Mouse (Mus musculus) forebrain, embryonic 15.5 days (tissue): Measurements from ENCODE around the gene Pdcd11. TPM values are rescaled to one million over a fixed set of nuclear protein-coding genes. Genes with fewer than 3 reads are reported as not detected.

Source experiments
- ATAC-seq: fragments of 200-750 bp; cut with Nextera tagmentation; replicated peaks from 2 replicates; pipeline ENCODE4 v1.8.0; 2017; ENCODE audit warnings: mild to moderate bottlenecking, moderate TSS enrichment, moderate library complexity
- H3K27ac ChIP-seq: fragments of 300-500 bp; sonication (generic); replicated peaks from 2 replicates; pipeline ENCODE4 v1.5.1; 2015; ENCODE audit warnings: mild to moderate bottlenecking, inconsistent platforms
- H3K27me3 ChIP-seq: fragments of 300-500 bp; sonication (generic); 2 replicates; pipeline ENCODE4 v1.6.1; 2015; ENCODE audit warnings: inconsistent platforms
- H3K36me3 ChIP-seq: fragments of 300-500 bp; sonication (generic); 2 replicates; pipeline ENCODE4 v1.6.1; 2015; ENCODE audit warnings: mild to moderate bottlenecking, inconsistent platforms
- H3K4me1 ChIP-seq: fragments of 300-500 bp; sonication (generic); 2 replicates; pipeline ENCODE4 v1.6.1; 2015; ENCODE audit warnings: inconsistent platforms
- H3K4me2 ChIP-seq: fragments of 300-500 bp; sonication (generic); replicated peaks from 2 replicates; pipeline ENCODE4 v1.6.1; 2015; ENCODE audit warnings: mild to moderate bottlenecking, inconsistent platforms
- H3K4me3 ChIP-seq: fragments of 300-500 bp; sonication (generic); 2 replicates; pipeline ENCODE4 v1.5.1; 2015; ENCODE audit warnings: mild to moderate bottlenecking, inconsistent platforms
- H3K9ac ChIP-seq: fragments of 300-500 bp; sonication (generic); replicated peaks from 2 replicates; pipeline ENCODE4 v1.6.1; 2015; ENCODE audit warnings: mild to moderate bottlenecking, inconsistent platforms
- H3K9me3 ChIP-seq: fragments of 300-500 bp; sonication (generic); 2 replicates; pipeline ENCODE4 v1.6.1; 2016; ENCODE audit warnings: inconsistent platforms
- WGBS: fragments of 180-500 bp; shearing (Covaris S2); methylation state at CpG from one replicate; pipeline ENCODE4 v1.1.7; 2015; ENCODE audit warnings: mixed read lengths; 5-methylcytosine and 5-hydroxymethylcytosine counted together
- polyA plus RNA-seq: library from polyadenylated mRNA; unstranded; fragments of >200 nt; fragmentation: Nextera tagmentation; extraction: Ambion mirVana; gene quantifications from 2 replicates; pipeline ENCODE4 v1.2.1, GENCODE M21; 2015

Pdcd11 gene
- polyA plus RNA-seq, 1 experiment from 2014 or later = 7.3 TPM

- no peaks in the 10 kb centered on the region for H3K27me3 ChIP-seq
- H3K9ac ChIP-seq = peak overlapping the region; percentile 32
- no peak overlapping the region for H3K27ac ChIP-seq
- peaks cover 7% of the 10 kb centered on the region for H3K4me1 ChIP-seq
- H3K9me3 ChIP-seq = no peaks in the 10 kb centered on the region
- 23% methylated on average over 32 of the region's 32 CpGs for WGBS
- no peaks in the 10 kb centered on the region for H3K36me3 ChIP-seq
- H3K4me2 ChIP-seq = peak overlapping the region; percentile 67
- peak overlapping the region; percentile 42 for H3K4me3 ChIP-seq
- peak; percentile 43; the same call in 1 of the 2 replicates for ATAC-seq
Measured at GRCm38 (mm10) chr19:47151332-47152061, 60.9 kb downstream of the Pdcd11 start.

GRCm38 (mm10) chr19:47152062-47152369 is 61.4 kb downstream of the Pdcd11 start:
- Histone ChIP-seq H3K4me2 (peak overlapping the region; percentile 67), H3K4me3 (peak overlapping the region; percentile 42), H3K9ac (peak overlapping the region; percentile 32), H3K36me3 (no peaks in the 10 kb centered on the region), H3K4me1 (peaks cover 7% of the 10 kb centered on the region), H3K27ac (no peak overlapping the region), H3K9me3 (no peaks in the 10 kb centered on the region), H3K27me3 (no peaks in the 10 kb centered on the region)
- ATAC-seq = no peak; the same call in 1 of the 2 replicates
- WGBS = 68% methylated on average over 12 of the region's 12 CpGs

- no peak overlapping the region for H3K9ac ChIP-seq
- H3K9me3 ChIP-seq = no peaks in the 10 kb centered on the region
- H3K27ac ChIP-seq = no peak overlapping the region
- no peak for ATAC-seq
- no peaks in the 10 kb centered on the region for H3K36me3 ChIP-seq
- no peaks in the 10 kb centered on the region for H3K27me3 ChIP-seq
- no peak overlapping the region for H3K4me3 ChIP-seq
- WGBS = 89% methylated on average over 7 of the region's 7 CpGs
- H3K4me2 ChIP-seq = no peak overlapping the region
- peaks cover 7% of the 10 kb centered on the region for H3K4me1 ChIP-seq
Measured at GRCm38 (mm10) chr19:47153767-47154166, 63.2 kb downstream of the Pdcd11 start.

GRCm38 (mm10) chr19:47157664-47158063 is 67.1 kb downstream of the Pdcd11 start, which contains the start of gene Calhm3:
TSS of gene Calhm3 (minus strand) at chr19:47157764.
- Histone ChIP-seq H3K27me3 (no peaks in the 10 kb centered on the region), H3K4me3 (no peak within 1 kb of the TSS), H3K9me3 (no peaks in the 10 kb centered on the region), H3K4me1 (no peaks in the 10 kb centered on the region), H3K27ac (no peak within 1 kb of the TSS), H3K36me3 (no peaks in the 10 kb centered on the region), H3K4me2 (no peak within 1 kb of the TSS), H3K9ac (no peak within 1 kb of the TSS)
- no peak for ATAC-seq
- WGBS = 86% methylated on average over 11 of the region's 11 CpGs

- Histone ChIP-seq H3K9ac (no peak overlapping the region), H3K4me2 (no peak overlapping the region), H3K36me3 (no peaks in the 10 kb centered on the region), H3K9me3 (no peaks in the 10 kb centered on the region), H3K4me1 (no peaks in the 10 kb centered on the region), H3K4me3 (no peak overlapping the region), H3K27ac (no peak overlapping the region), H3K27me3 (no peaks in the 10 kb centered on the region)
- WGBS = 67% methylated on average over 4 of the region's 4 CpGs
- no peak for ATAC-seq
Measured at GRCm38 (mm10) chr19:47161669-47162068, 71.1 kb downstream of the Pdcd11 start.

- H3K27ac ChIP-seq = no peak overlapping the region
- no peak overlapping the region for H3K4me2 ChIP-seq
- no peaks in the 10 kb centered on the region for H3K36me3 ChIP-seq
- H3K27me3 ChIP-seq = no peaks in the 10 kb centered on the region; the same call in 1 of the 2 replicates
- no peak overlapping the region for H3K9ac ChIP-seq
- WGBS = 94% methylated on average over 6 of the region's 6 CpGs
- H3K4me3 ChIP-seq = no peak overlapping the region
- no peaks in the 10 kb centered on the region for H3K9me3 ChIP-seq
- no peak for ATAC-seq
- 0 out of 2 replicates have a peak, but pooled peaks cover under 1% of the 10 kb centered on the region for H3K4me1 ChIP-seq
Measured at GRCm38 (mm10) chr19:47163176-47163744, 72.7 kb downstream of the Pdcd11 start.

- H3K9ac ChIP-seq = no peak overlapping the region
- WGBS = 14% methylated on average over 3 of the region's 3 CpGs
- no peaks in the 10 kb centered on the region for H3K36me3 ChIP-seq
- H3K4me3 ChIP-seq = no peak overlapping the region
- no peak overlapping the region for H3K27ac ChIP-seq
- no peaks in the 10 kb centered on the region for H3K9me3 ChIP-seq
- ATAC-seq = no peak
- H3K4me1 ChIP-seq = 0 out of 2 replicates have a peak, but pooled peaks cover 7% of the 10 kb centered on the region
- no peak overlapping the region for H3K4me2 ChIP-seq
- peaks cover 6% of the 10 kb centered on the region; the same call in 1 of the 2 replicates for H3K27me3 ChIP-seq
Measured at GRCm38 (mm10) chr19:47166758-47167157, 76.2 kb downstream of the Pdcd11 start.

- WGBS = 52% methylated on average over 7 of the region's 7 CpGs
- Histone ChIP-seq H3K4me2 (no peak overlapping the region), H3K27ac (no peak overlapping the region), H3K9me3 (no peaks in the 10 kb centered on the region), H3K4me3 (no peak overlapping the region), H3K36me3 (no peaks in the 10 kb centered on the region), H3K27me3 (peaks cover 6% of the 10 kb centered on the region; the same call in 1 of the 2 replicates), H3K9ac (no peak overlapping the region), H3K4me1 (0 out of 2 replicates have a peak, but pooled peaks cover 7% of the 10 kb centered on the region)
- no peak for ATAC-seq
Measured at GRCm38 (mm10) chr19:47167617-47168214, 77.1 kb downstream of the Pdcd11 start.

- no peak overlapping the region; the same call in 1 of the 2 replicates for H3K9ac ChIP-seq
- WGBS = 7% methylated on average over 13 of the region's 13 CpGs
- H3K27me3 ChIP-seq = peaks cover 6% of the 10 kb centered on the region; the same call in 1 of the 2 replicates
- 0 out of 2 replicates have a peak, but pooled peaks cover 7% of the 10 kb centered on the region for H3K4me1 ChIP-seq
- no peaks in the 10 kb centered on the region for H3K36me3 ChIP-seq
- no peak for ATAC-seq
- no peak overlapping the region for H3K27ac ChIP-seq
- H3K9me3 ChIP-seq = no peaks in the 10 kb centered on the region
- H3K4me2 ChIP-seq = peak overlapping the region; percentile 27
- H3K4me3 ChIP-seq = no peak overlapping the region
Measured at GRCm38 (mm10) chr19:47168223-47168622, 77.7 kb downstream of the Pdcd11 start.

- H3K9me3 ChIP-seq = no peaks in the 10 kb centered on the region
- peak overlapping the region; percentile 27 for H3K4me2 ChIP-seq
- H3K9ac ChIP-seq = no peak overlapping the region
- no peak; the same call in 1 of the 2 replicates for ATAC-seq
- no peaks in the 10 kb centered on the region for H3K36me3 ChIP-seq
- H3K4me1 ChIP-seq = 0 out of 2 replicates have a peak, but pooled peaks cover 7% of the 10 kb centered on the region
- no peak overlapping the region for H3K4me3 ChIP-seq
- peaks cover 6% of the 10 kb centered on the region; the same call in 1 of the 2 replicates for H3K27me3 ChIP-seq
- no peak overlapping the region for H3K27ac ChIP-seq
- WGBS = 27% methylated on average over 11 of the region's 11 CpGs
Measured at GRCm38 (mm10) chr19:47168793-47169412, 78.3 kb downstream of the Pdcd11 start.

- H3K27me3 ChIP-seq = peaks cover 11% of the 10 kb centered on the region
- H3K4me3 ChIP-seq = no peak overlapping the region
- no peaks in the 10 kb centered on the region for H3K36me3 ChIP-seq
- peaks cover 10% of the 10 kb centered on the region for H3K4me1 ChIP-seq
- no peak overlapping the region for H3K27ac ChIP-seq
- no peak overlapping the region for H3K4me2 ChIP-seq
- H3K9me3 ChIP-seq = no peaks in the 10 kb centered on the region
- 61% methylated on average over 3 of the region's 3 CpGs for WGBS
- H3K9ac ChIP-seq = no peak overlapping the region
- no peak for ATAC-seq
Measured at GRCm38 (mm10) chr19:47174515-47174914, 83.9 kb downstream of the Pdcd11 start.

GRCm38 (mm10) chr19:47175472-47175871 is 84.9 kb downstream of the Pdcd11 start:
- Histone ChIP-seq H3K36me3 (no peaks in the 10 kb centered on the region), H3K27ac (no peak overlapping the region), H3K9me3 (no peaks in the 10 kb centered on the region), H3K4me3 (no peak overlapping the region), H3K4me2 (no peak overlapping the region), H3K9ac (no peak overlapping the region), H3K27me3 (peaks cover 21% of the 10 kb centered on the region), H3K4me1 (peaks cover 18% of the 10 kb centered on the region)
- WGBS = 85% methylated on average over 2 of the region's 2 CpGs
- ATAC-seq = no peak
